Mouse (Mus musculus): ENCODE results near the gene Slc25a10. TPM values are rescaled to one million over a fixed set of nuclear protein-coding genes. Genes with fewer than 3 reads are reported as not detected.

Gene Slc25a10
- total and polyA plus RNA-seq, 2 experiments: 121 to 445 TPM

DNA sequence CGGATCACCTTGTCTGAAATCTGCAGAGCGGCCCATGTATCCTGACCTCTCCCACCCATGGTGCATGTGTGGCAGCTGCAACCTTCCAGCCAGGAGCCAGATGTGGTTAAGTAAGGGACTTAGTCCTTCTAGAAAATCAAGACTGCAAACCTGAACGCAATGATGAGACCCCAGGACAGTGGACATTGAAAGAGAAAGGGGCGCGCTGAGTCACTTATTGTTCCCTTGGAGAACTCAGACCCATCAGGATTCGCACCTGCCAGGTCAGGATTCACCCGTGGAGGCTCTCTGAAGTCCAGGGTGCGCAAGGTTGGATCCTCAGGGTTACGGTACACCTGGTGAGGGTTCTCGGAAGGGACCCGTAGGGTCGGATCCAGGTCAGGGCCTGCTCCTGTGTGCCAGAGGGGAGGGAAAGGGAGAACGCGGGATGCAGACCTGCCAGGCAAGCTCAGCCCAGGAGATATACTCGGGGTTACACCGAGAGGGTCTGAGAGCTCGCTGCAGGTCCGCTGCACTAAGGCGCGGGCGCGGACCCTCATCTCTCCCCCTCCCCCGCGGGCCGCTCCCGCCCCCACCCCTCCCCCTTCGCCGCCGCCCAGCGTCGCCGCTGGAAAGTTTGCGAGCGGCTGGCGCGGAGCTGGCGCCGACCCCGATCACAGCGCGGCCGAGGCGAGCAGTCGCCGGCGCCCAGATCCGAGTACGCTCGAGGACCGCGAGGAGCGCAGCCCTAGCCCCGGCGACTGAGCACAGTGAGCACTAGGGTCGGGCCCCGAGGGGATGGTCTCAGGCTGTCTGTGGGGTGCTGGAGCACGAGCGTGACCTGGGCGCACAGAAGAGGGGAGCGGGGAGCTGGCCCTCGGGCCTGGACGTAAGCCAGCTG lies 38.7 kb downstream of the Slc25a10 start, which contains the start of gene Gcgr:
Gene Gcgr (plus strand): TSS at position 615 of the 880 bp plus-strand sequence.
- no peak for TF ChIP-seq CTCF (IDR thresholded peaks at IDR 0.05; ENCODE audit: low read depth, low read length)
- 0 out of 2 replicates have a peak, but pooled peaks have one; percentile 15 for TF ChIP-seq POLR2A (IDR thresholded peaks at IDR 0.05; ENCODE audit: extremely low read depth, insufficient read depth, low read length)
- Histone ChIP-seq H3K4me1 (ENCODE audit: control insufficient read depth, insufficient read depth, low read length) (peaks cover 33% of the 10 kb centered on the region), H3K79me2 (ENCODE audit: control insufficient read depth, insufficient read depth, low read length) (peaks cover 23% of the 10 kb centered on the region; the same call in 1 of the 2 replicates), H3K36me3 (ENCODE audit: control insufficient read depth, insufficient read depth, low read length) (peaks cover 2% of the 10 kb centered on the region; the same call in 1 of the 2 replicates), H3K4me3 (ENCODE audit: insufficient read depth, low read depth, low read length) (peak within 1 kb of the TSS; percentile 94), H3K27me3 (ENCODE audit: control insufficient read depth, insufficient read depth, low read length) (no peaks in the 10 kb centered on the region), H3K27ac (replicated peaks; ENCODE audit: insufficient read depth, low read depth, low read length) (peak within 1 kb of the TSS; percentile 99), H3K9ac (ENCODE audit: low read depth, low read length) (peak within 1 kb of the TSS; percentile 98)
- DNase-seq (ENCODE audit: extremely low read depth, low read depth, low spot score): peak; percentile 71
- WGBS: 6% methylated on average over 59 of the region's 62 CpGs

DNA sequence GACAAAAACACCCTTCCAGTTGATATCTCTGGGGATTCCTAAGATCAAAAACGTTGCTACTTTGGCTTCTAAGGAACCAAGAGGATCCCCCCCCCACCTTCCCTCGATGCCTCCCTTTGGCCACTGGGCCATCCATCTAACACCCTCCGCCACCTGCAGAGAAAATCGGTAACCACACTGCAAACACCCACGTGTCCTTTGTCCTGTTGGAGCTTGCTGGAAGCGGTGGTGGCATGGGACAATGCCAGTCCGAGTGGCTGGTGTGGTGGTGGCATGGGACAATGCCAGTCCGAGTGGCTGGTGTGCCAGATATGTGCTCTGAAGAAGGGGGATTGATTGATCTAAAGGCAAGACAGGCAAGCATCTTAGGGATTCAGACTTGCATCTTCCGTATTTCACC lies 40.0 kb downstream of the Slc25a10 start:
- Histone ChIP-seq H3K4me1 (ENCODE audit: control insufficient read depth, insufficient read depth, low read length) (peaks cover 33% of the 10 kb centered on the region), H3K79me2 (ENCODE audit: control insufficient read depth, insufficient read depth, low read length) (peaks cover 23% of the 10 kb centered on the region; the same call in 1 of the 2 replicates), H3K4me3 (ENCODE audit: insufficient read depth, low read depth, low read length) (peak overlapping the region; percentile 94), H3K9ac (ENCODE audit: low read depth, low read length) (peak overlapping the region; percentile 98), H3K27me3 (ENCODE audit: control insufficient read depth, insufficient read depth, low read length) (no peaks in the 10 kb centered on the region), H3K36me3 (ENCODE audit: control insufficient read depth, insufficient read depth, low read length) (peaks cover 2% of the 10 kb centered on the region; the same call in 1 of the 2 replicates), H3K27ac (replicated peaks; ENCODE audit: insufficient read depth, low read depth, low read length) (peak overlapping the region; percentile 99)
- no peak for TF ChIP-seq CTCF (IDR thresholded peaks at IDR 0.05; ENCODE audit: low read depth, low read length)
- TF ChIP-seq POLR2A (IDR thresholded peaks at IDR 0.05; ENCODE audit: extremely low read depth, insufficient read depth, low read length): peak; percentile 32; the same call in 1 of the 2 replicates
- peak; percentile 90 for DNase-seq (ENCODE audit: extremely low read depth, low read depth, low spot score)
- 10% methylated on average over 9 of the region's 9 CpGs for WGBS

DNA sequence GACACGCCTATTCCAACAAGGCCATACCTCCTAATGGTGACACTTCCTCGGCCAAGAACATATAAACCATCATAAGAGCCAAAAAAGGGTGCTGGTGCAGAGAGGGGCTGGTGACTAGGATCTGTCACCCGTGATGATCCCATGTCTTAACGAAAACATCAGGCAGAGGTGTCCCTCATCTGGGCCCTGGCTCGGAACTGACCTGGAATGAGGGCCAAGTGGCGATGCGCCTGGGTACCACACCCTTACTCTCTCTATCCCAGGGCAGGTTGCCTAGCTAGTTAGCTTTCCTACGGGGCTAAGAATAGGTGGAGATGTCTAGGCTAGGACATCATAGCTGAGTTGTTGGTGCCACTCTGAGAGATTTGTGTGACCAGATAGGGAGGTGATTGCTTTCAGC lies 42.5 kb downstream of the Slc25a10 start:
- TF ChIP-seq POLR2A (IDR thresholded peaks at IDR 0.05; ENCODE audit: extremely low read depth, insufficient read depth, low read length) (no peak), CTCF (IDR thresholded peaks at IDR 0.05; ENCODE audit: low read depth, low read length) (no peak)
- DNase-seq (ENCODE audit: extremely low read depth, low read depth, low spot score): no peak
- 37% methylated on average over 8 of the region's 8 CpGs for WGBS

DNA sequence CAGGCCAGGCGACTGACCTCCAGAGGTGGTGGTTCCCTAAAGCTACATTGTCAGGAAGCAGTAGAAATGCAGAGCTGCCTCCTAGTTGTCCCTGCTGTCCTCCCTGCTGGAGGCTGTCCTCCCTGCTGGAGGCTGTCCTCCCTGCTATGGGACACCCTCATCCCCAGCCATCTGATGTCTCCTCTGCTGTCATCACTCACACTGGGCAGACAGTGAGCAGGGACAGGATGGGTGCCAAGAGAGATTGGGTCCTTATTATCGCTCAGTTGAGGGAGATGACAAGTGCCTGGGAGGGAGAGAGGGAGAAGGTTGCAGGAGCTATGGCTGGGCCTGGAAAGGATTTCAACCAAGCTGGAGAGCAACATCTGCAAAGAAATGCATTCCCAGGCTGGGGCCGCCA lies 43.5 kb downstream of the Slc25a10 start:
- TF ChIP-seq CTCF (IDR thresholded peaks at IDR 0.05; ENCODE audit: low read depth, low read length) (no peak), POLR2A (IDR thresholded peaks at IDR 0.05; ENCODE audit: extremely low read depth, insufficient read depth, low read length) (no peak)
- no peaks in the 10 kb centered on the region for H3K27me3 ChIP-seq (ENCODE audit: control insufficient read depth, insufficient read depth, low read length)
- no peak for DNase-seq (ENCODE audit: extremely low read depth, low read depth, low spot score)
- no peak overlapping the region for H3K27ac ChIP-seq (replicated peaks; ENCODE audit: insufficient read depth, low read depth, low read length)
- H3K9ac ChIP-seq (ENCODE audit: low read depth, low read length): no peak overlapping the region
- peaks cover 2% of the 10 kb centered on the region; the same call in 1 of the 2 replicates for H3K36me3 ChIP-seq (ENCODE audit: control insufficient read depth, insufficient read depth, low read length)
- peaks cover 23% of the 10 kb centered on the region; the same call in 1 of the 2 replicates for H3K79me2 ChIP-seq (ENCODE audit: control insufficient read depth, insufficient read depth, low read length)
- H3K4me3 ChIP-seq (ENCODE audit: insufficient read depth, low read depth, low read length): no peak overlapping the region
- H3K4me1 ChIP-seq (ENCODE audit: control insufficient read depth, insufficient read depth, low read length): peaks cover 40% of the 10 kb centered on the region
- 74% methylated on average over 3 of the region's 3 CpGs for WGBS

More for the DNA sequence above, 42.5 kb downstream of the Slc25a10 start:
- H3K27ac ChIP-seq (replicated peaks; ENCODE audit: insufficient read depth, low read depth, low read length): no peak overlapping the region
- H3K36me3 ChIP-seq (ENCODE audit: control insufficient read depth, insufficient read depth, low read length): peaks cover 2% of the 10 kb centered on the region; the same call in 1 of the 2 replicates
- H3K27me3 ChIP-seq (ENCODE audit: control insufficient read depth, insufficient read depth, low read length): no peaks in the 10 kb centered on the region
- H3K9ac ChIP-seq (ENCODE audit: low read depth, low read length): no peak overlapping the region
- no peak overlapping the region for H3K4me3 ChIP-seq (ENCODE audit: insufficient read depth, low read depth, low read length)
- H3K79me2 ChIP-seq (ENCODE audit: control insufficient read depth, insufficient read depth, low read length): peaks cover 23% of the 10 kb centered on the region; the same call in 1 of the 2 replicates
- peaks cover 33% of the 10 kb centered on the region for H3K4me1 ChIP-seq (ENCODE audit: control insufficient read depth, insufficient read depth, low read length)

DNA sequence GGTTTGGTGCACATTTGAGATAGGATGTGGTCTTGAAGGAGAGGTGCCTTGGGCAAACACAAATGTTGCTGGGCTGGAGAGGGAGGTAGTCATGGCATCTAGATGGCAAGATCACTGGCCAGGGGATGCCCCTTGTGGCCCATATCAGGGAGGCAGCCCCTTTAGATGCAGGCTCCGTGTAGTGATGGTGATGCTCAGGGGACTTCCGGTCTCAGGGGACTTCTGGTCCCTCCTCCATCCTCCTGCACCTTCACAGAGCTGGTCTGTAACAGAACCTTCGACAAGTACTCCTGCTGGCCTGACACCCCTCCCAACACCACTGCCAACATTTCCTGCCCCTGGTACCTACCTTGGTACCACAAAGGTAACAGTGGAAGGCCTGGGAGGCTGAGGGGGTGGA lies 44.2 kb downstream of the Slc25a10 start:
- Histone ChIP-seq H3K27me3 (ENCODE audit: control insufficient read depth, insufficient read depth, low read length) (no peaks in the 10 kb centered on the region), H3K4me1 (ENCODE audit: control insufficient read depth, insufficient read depth, low read length) (peaks cover 43% of the 10 kb centered on the region), H3K27ac (replicated peaks; ENCODE audit: insufficient read depth, low read depth, low read length) (no peak overlapping the region), H3K4me3 (ENCODE audit: insufficient read depth, low read depth, low read length) (no peak overlapping the region), H3K79me2 (ENCODE audit: control insufficient read depth, insufficient read depth, low read length) (peaks cover 20% of the 10 kb centered on the region; the same call in 1 of the 2 replicates), H3K9ac (ENCODE audit: low read depth, low read length) (no peak overlapping the region), H3K36me3 (ENCODE audit: control insufficient read depth, insufficient read depth, low read length) (peaks cover 2% of the 10 kb centered on the region; the same call in 1 of the 2 replicates)
- 77% methylated on average over 3 of the region's 3 CpGs for WGBS
- no peak for DNase-seq (ENCODE audit: extremely low read depth, low read depth, low spot score)
- TF ChIP-seq POLR2A (IDR thresholded peaks at IDR 0.05; ENCODE audit: extremely low read depth, insufficient read depth, low read length) (no peak), CTCF (IDR thresholded peaks at IDR 0.05; ENCODE audit: low read depth, low read length) (no peak)

Measured in liver, adult 2 months (tissue).